Mouse (Mus musculus): Measurements from ENCODE around the gene Ecsit.
A peak's percentile ranks its signal among the peaks of the same experiment; 100 is the strongest.
"Not testable (repeated sequence)": the region's sequence is repeated elsewhere in the genome, so short reads cannot be mapped to it uniquely, and the experiment has no call there.

Ecsit gene

GRCm38 (mm10) chr9:22089281-22089680, 4.0 kb upstream of the Ecsit start:
- no peak for DNase-seq (ENCODE audit: low spot score)

- DNase-seq (ENCODE audit: low spot score) = no peak
Measured at GRCm38 (mm10) chr9:22087034-22087618, 1.9 kb upstream of the Ecsit start.

DNA sequence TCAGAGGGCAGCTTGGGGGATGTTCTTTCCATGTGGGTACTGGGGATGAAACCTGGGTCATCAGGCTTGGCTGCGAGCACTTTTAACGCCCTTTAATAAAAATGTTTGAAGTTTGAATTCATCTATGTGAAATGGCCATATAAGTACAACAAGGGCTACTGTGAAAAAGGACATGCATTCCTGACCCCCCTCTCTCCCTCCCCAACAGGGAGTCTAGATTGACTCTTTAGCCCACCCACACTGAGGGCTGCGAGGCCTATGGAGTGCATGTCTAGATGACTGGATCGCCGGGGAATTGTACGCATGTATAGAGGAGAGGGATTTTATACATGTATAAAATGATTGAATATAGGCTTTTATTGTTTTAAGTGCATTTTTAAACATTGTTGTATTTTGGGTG, 774 bp upstream of the Ecsit start:
- no peak for DNase-seq (ENCODE audit: low spot score)

DNA sequence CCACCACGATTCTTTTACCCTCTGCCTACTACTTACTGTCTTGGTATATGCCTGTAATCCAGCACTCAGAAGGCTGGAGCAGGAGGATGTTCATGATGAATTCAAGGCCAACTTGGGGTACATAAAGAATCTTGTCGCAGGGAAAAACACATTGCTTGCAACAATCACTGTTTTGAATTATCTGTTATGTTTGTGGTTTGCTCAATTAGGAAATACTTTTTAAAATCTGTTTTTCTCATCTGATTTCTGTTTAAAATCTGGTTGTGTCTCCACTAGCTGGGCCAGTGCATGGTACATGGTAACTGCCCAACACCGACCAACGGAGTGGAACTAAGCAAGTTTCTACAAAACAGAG, 594 bp downstream of the Ecsit start:
- DNase-seq (ENCODE audit: low spot score) = no peak

DNA sequence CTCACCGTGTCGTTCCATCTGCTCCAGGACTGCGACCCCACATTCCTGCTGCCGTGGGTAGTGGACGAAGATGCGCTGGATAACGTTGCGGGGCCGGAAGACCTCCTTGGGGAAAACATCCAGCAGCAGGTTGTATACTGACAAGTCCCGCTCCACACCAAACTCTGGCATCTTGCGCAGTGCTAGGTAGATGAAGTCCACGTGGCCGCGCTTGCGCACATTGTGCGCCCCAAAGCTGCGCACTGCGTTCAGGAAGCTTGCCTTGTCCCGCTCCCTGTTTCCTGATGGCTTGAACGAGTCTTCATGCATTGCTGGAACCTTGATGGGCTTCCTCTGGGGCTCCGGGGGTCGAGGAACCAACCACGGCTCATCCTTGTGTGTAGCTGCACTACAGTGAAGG, 9.0 kb downstream of the Ecsit start:
- DNase-seq (ENCODE audit: low spot score) = no peak

- not testable (repeated sequence) for DNase-seq (ENCODE audit: low spot score)
Measured at GRCm38 (mm10) chr9:22075778-22076177, 9.5 kb downstream of the Ecsit start.

DNA sequence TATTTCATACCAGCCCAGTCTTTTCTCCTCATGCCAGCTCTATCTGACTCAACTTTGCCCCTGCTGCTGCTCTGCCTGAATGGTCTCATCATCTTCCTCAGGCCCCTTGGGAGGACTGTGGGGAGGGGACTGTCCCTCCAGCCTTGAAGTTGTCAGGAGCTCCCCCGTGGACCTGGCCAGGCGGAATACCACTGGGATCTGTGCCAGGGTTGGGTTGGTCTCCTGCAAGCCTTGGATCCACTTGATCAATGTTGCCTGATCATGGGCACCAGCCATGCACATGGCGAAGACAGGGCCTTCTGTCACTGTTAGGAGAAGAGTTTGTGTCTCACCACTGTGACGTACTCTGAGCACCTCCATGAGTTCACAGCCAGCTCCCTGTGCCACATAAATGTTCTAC, 13.0 kb downstream of the Ecsit start:
- no peak for DNase-seq (ENCODE audit: low spot score)

GRCm38 (mm10) chr9:22070791-22071573, 14.3 kb downstream of the Ecsit start, which contains the start of the genes Gm49318 and Zfp653:
Gm49318 (minus strand) TSS chr9:22071259.
Zfp653 (minus strand) TSS chr9:22071376.
- DNase-seq (ENCODE audit: low spot score) = peak; percentile 91

GRCm38 (mm10) chr9:22069881-22070553, 15.2 kb downstream of the Ecsit start:
- DNase-seq (ENCODE audit: low spot score) = no peak

DNA sequence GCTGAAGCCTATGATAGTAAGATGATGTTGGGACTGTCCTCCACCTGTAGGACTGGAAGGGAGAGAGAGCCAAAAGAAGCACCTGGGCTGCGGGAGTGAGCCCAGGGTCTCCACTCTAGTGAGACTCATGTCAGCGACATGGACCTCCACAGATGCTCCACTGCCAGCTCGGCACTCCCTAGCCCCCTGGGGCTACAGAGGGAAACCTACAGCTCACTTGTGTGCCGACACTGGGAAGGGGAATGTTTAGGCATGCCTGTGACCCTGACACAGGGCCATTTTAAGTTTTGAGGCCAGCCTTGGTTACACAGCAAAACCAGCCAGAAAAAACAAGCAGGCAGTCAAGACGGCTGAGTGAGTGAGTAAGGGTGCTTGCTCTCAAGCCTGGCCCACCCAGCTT, 18.0 kb downstream of the Ecsit start:
- no peak for DNase-seq (ENCODE audit: low spot score)

DNA sequence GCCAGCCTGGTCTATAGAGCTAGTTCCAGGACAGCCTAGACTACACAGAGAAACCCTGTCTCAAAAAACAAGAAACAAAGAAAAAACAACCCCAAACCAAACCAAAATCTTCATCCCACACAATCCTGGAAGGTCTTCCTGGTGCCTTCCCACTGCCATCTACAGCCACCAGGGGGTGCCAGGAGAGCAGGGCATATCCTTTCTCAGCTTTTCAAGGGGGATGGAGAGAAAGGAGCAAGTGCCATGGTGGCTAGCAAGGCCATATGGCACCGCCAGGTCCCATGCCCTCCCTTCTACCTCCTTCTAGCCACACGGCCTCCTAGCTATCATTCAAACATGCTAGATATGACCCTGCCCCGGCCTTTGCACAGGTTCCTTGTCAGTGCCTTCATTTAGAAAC, 18.8 kb downstream of the Ecsit start:
- peak; percentile 40 for DNase-seq (ENCODE audit: low spot score)

DNA sequence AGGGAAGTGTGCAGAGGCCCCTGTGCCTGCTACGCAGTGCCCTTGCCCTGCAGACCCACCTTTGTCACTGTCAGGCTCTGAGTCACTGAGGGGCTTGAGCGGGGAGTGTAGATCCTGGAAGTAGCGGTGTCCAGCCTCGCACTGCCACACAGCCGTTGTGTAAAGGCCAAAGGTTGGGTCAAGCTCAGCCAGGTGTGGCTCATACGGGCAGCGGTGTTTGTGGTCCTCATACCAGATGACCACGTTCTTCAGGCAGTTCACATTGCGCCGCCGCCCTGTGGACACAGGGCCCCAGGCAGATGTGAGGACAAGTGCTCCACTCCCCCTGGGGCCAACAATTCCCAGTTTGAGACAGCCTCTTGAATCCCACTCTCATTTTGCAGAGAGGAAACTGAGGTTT, 19.6 kb downstream of the Ecsit start:
- no peak for DNase-seq (ENCODE audit: low spot score)

- no peak for DNase-seq (ENCODE audit: low spot score)
Measured at GRCm38 (mm10) chr9:22064341-22064740, 20.9 kb downstream of the Ecsit start.

DNA sequence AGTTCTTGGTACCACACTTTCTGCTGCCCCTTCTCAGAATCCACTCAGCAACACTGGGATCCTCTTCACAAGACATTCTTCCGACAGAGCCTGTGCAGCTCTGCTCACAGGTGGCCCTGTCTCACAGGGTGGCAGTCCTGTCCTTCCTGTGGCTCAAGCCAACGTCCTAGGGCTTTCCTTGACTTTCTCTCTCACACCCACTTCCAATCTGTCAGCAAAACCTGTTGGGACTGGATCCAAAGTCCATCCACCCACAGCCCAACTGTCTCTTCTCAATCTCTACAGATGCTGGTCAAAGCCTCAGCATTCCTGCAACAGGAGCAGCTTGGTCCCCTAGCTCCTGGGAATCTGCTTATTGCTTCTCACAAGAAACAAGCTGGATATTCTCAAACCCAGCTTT, 23.9 kb downstream of the Ecsit start:
- DNase-seq (ENCODE audit: low spot score) = no peak

DNA sequence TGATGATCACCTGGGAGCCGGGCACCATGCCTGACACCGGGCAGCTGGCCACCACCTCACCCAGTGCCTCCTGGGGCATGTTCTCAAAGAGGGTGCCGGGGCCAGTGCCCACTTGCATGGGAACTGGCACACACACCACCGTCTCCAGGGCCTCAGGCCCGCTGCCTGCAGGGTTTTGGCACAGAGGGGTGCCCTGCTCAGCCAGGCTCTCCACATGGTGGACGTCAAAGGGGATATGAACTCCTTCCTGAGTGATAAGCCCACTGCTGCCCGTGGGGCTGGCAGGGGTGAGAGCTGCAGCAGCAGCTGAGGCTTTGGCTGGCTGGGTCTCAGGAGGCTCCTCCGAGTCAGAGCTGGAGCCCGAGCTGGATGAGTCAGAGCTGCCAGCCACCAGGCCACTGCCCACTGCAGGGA, 27.2 kb downstream of the Ecsit start:
- DNase-seq (ENCODE audit: low spot score) = no peak

- no peak for DNase-seq (ENCODE audit: low spot score)
Measured at GRCm38 (mm10) chr9:22057031-22057517, 28.2 kb downstream of the Ecsit start.

DNA sequence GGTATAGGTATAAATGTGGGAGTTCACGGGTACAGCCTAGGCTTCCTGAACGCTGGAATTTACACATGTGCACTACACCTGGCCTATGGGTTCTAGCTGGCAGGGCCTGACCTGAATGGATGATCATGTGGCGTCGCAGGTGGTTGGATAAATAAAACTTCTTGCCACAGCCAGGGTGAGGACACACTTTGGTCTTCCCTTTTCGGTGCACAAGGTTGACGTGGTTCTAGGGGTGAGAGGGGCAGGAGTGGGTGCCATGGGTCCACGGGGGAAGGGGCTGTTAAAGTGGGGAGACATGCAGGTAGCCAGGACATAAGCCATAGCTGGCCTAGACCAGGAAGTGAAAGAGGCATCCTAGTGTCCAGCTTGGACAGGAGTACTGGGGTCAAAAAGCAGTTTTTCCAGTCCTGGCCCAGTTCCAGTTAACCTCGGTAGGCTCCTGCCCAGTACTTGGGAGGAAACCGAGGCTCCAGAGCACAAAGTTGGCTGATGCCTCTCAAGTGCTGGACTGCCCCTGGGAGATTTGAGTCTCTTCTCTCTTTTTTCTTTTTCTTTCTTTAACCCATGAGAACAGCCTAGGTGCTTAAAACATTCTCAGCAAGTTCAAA, 28.8 kb downstream of the Ecsit start:
- DNase-seq (ENCODE audit: low spot score) = no peak

GRCm38 (mm10) chr9:22055713-22056112, 29.5 kb downstream of the Ecsit start:
- no peak for DNase-seq (ENCODE audit: low spot score)

DNA sequence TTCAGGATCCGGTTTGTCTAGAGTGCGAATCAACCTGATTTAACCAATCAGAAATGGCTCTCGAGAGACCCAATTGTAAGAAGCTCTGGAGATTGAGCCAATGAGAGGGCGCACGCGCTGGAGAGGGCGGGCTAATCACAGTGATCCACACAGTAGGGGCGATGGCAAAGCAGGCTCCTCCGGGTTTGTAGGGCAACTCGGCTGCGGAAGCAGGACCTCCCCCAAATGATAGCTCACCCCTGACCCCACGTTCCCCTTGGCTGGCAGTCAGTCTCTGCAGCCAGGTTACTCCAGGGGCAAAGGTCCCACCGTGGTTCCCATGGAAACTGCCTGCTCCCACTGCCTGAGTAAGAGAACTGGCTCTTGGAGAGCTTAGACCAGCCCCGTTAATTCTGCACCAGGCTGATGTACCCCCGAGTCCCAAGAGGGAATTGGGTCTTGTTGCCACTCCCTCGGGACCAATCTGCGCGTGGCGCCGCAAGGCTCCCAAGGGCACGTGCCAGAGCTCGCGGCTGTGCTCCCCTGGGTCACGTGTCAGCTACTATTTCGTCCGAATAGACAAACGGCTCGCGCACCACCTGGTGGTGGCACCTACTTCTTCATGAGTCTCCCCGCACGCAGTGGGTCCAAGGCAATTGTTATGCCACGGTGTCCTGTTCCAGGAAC, 30.7 kb downstream of the Ecsit start:
- DNase-seq (ENCODE audit: low spot score) = peak; percentile 56

DNA sequence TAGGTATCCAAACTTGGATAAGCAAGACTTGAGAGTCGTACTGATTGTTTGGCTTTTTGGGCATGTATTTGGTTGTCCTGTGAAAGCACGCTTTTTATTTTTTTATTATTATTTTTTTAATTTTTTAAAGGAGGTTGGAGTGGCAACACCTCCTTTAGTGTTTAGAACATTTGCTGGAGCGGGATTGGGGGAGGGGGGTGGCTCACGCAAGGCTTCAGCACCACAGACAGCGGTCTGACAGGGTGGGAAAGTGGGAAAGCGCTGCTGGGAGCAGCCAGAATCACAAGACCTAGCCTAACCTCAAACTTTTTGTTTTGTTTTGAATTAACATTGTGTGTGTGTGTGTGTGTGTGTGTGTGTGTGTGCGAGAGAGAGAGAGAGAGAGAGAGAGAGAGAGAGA, 31.6 kb downstream of the Ecsit start:
- DNase-seq (ENCODE audit: low spot score) = no peak

- DNase-seq (ENCODE audit: low spot score) = no peak
Measured at GRCm38 (mm10) chr9:22051958-22052254, 33.3 kb downstream of the Ecsit start, which contains the start of gene Elavl3. Elavl3 (minus strand) TSS chr9:22052023.
